Mouse (Mus musculus) embryonic facial prominence, embryonic 15.5 days (tissue): Measurements from ENCODE around the gene Lmna. TPM values are rescaled to one million over a fixed set of nuclear protein-coding genes. Genes with fewer than 3 reads are reported as not detected.

Source experiments
- ATAC-seq: fragments of 200-750 bp; cut with Nextera tagmentation; 2 replicates; pipeline ENCODE4 v1.8.0; 2017; ENCODE audit warnings: low read depth, moderate TSS enrichment; ENCODE audit not compliant: insufficient number of reproducible peaks, low FRiP score, low TSS enrichment
- H3K27ac ChIP-seq: fragments of 300-500 bp; sonication (generic); replicated peaks from 2 replicates; pipeline ENCODE4 v1.5.1; 2015; ENCODE audit warnings: mild to moderate bottlenecking, inconsistent platforms
- H3K27me3 ChIP-seq: fragments of 300-500 bp; sonication (generic); 2 replicates; pipeline ENCODE4 v1.6.1; 2015; ENCODE audit warnings: inconsistent platforms
- H3K36me3 ChIP-seq: fragments of 300-500 bp; sonication (generic); 2 replicates; pipeline ENCODE4 v1.6.1; 2015; ENCODE audit warnings: mild to moderate bottlenecking, inconsistent platforms
- H3K4me1 ChIP-seq: fragments of 300-500 bp; sonication (generic); 2 replicates; pipeline ENCODE4 v1.6.1; 2015; ENCODE audit warnings: inconsistent platforms
- H3K4me2 ChIP-seq: fragments of 300-500 bp; sonication (generic); replicated peaks from 2 replicates; pipeline ENCODE4 v1.6.1; 2015; ENCODE audit warnings: mild to moderate bottlenecking, inconsistent platforms
- H3K4me3 ChIP-seq: fragments of 300-500 bp; sonication (generic); replicated peaks from 2 replicates; pipeline ENCODE4 v1.5.1; 2015; ENCODE audit warnings: mild to moderate bottlenecking, inconsistent platforms
- H3K9ac ChIP-seq: fragments of 300-500 bp; sonication (generic); 2 replicates; pipeline ENCODE4 v1.6.1; 2015; ENCODE audit warnings: inconsistent platforms
- H3K9me3 ChIP-seq: fragments of 300-500 bp; sonication (generic); replicated peaks from 2 replicates; pipeline ENCODE4 v1.6.1; 2016; ENCODE audit warnings: inconsistent platforms
- WGBS: fragments of 180-500 bp; shearing (Covaris S2); methylation state at CpG from one replicate; pipeline ENCODE4 v1.1.7; 2015; 5-methylcytosine and 5-hydroxymethylcytosine counted together
- polyA plus RNA-seq: library from polyadenylated mRNA; unstranded; fragments of >200 nt; fragmentation: Nextera tagmentation; extraction: Ambion mirVana; gene quantifications from 2 replicates; pipeline ENCODE4 v1.2.1, GENCODE M21; 2015

Gene Lmna
- polyA plus RNA-seq, 1 experiment from 2014 or later = 625 TPM

DNA sequence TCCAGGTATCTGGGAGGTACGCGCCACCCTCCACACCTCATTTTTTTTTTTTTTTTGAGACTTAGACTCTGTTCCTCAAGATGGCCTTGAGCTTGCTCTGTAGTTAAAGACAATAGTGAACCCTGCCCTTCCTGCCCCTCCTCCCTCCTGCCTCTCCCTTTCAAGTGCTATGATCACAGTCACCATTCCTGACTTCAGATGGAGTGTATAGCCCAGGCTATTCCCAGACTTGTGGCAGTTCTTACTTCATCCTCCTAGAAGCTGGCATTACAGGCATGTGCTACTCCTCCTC lies 5.3 kb upstream of the Lmna start:
- Histone ChIP-seq H3K27me3 (no peaks in the 10 kb centered on the region), H3K4me1 (peaks cover 69% of the 10 kb centered on the region), H3K27ac (peak overlapping the region; percentile 66), H3K9me3 (no peaks in the 10 kb centered on the region), H3K36me3 (no peaks in the 10 kb centered on the region), H3K4me3 (no peak overlapping the region), H3K4me2 (no peak overlapping the region), H3K9ac (no peak overlapping the region)
- 94% methylated on average over 2 of the region's 2 CpGs for WGBS
- no peak for ATAC-seq

DNA sequence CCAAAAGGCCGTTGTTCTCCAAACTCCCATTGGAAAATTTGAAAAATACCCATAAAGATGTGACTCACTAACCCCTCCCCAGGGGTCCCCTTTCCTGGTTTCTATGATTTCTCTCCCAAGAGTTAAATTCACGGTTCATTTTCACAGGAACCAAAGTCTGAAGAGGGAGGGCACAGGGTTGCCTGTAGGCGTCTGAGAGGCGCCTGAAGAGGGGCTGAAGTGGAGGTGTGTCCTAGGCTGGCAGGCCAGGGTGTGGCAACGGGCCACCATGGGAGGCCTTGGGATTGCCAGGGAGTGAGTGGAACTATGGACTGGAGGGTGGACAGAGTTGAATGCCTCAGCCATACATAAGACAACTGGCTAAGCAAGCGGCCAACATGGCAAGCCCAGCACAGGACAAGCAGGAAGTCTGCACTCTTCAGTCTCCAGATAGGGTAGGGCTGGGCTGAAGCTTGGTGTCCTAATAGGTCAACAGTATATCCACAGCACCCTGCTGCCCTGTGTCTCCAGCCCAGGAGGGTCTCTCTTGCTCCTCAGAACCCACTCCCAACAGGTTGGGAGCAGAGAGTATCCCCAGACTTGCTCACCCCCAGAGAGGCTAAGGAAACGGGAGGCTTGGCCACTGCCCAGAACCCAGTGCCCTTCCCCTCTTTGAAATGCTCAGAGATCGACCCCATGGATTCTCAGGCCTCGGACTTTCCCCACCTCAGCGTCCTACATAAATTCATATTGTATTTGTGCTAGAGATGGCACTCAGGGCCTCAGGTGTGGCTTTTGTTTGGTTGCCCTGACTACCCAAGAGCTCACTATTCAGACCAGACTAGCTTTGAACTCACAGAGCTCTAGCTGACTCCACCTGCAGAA lies 4.7 kb upstream of the Lmna start:
- 62% methylated on average over 10 of the region's 10 CpGs for WGBS
- Histone ChIP-seq H3K27ac (peak overlapping the region; percentile 94), H3K4me1 (peaks cover 75% of the 10 kb centered on the region)

DNA sequence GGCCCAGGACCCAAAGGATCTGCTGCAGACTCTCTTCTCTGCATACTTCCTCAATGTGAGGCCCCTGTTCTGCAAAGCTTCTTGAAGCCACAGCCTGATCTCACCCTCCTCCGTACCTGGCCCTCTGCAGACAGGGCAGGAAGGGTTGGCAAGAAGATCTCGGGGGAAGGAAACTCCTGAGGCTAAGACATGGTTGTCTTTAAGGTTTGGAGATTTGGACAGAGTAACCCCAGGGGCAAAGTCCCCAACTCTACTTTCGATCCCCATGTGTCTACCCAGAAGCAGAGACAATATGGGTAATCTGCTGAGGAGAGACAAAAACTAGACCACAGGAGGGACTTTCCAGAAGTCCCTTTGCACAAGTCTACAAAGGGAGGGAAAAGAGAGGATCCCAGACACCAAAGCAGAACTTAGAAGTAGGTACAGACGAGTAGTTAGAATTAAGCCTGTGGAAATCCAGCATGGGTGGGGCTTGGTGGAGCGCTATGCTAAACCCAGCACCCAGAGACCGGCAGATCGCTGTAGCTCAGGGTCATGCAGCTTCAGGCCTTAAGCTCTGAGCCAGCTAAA lies 3.9 kb upstream of the Lmna start:
- Histone ChIP-seq H3K4me1 (peaks cover 79% of the 10 kb centered on the region), H3K9ac (no peak overlapping the region), H3K27me3 (no peaks in the 10 kb centered on the region), H3K9me3 (no peaks in the 10 kb centered on the region), H3K36me3 (no peaks in the 10 kb centered on the region), H3K27ac (peak overlapping the region; percentile 94), H3K4me2 (peak overlapping the region; percentile 42; the same call in 1 of the 2 replicates), H3K4me3 (no peak overlapping the region)
- 46% methylated on average over 7 of the region's 7 CpGs for WGBS
- ATAC-seq = no peak

More for the DNA sequence above, 4.7 kb upstream of the Lmna start:
- H3K4me3 ChIP-seq = no peak overlapping the region
- no peaks in the 10 kb centered on the region for H3K9me3 ChIP-seq
- H3K27me3 ChIP-seq = no peaks in the 10 kb centered on the region
- ATAC-seq = no peak
- no peaks in the 10 kb centered on the region for H3K36me3 ChIP-seq
- no peak overlapping the region for H3K9ac ChIP-seq
- no peak overlapping the region for H3K4me2 ChIP-seq

DNA sequence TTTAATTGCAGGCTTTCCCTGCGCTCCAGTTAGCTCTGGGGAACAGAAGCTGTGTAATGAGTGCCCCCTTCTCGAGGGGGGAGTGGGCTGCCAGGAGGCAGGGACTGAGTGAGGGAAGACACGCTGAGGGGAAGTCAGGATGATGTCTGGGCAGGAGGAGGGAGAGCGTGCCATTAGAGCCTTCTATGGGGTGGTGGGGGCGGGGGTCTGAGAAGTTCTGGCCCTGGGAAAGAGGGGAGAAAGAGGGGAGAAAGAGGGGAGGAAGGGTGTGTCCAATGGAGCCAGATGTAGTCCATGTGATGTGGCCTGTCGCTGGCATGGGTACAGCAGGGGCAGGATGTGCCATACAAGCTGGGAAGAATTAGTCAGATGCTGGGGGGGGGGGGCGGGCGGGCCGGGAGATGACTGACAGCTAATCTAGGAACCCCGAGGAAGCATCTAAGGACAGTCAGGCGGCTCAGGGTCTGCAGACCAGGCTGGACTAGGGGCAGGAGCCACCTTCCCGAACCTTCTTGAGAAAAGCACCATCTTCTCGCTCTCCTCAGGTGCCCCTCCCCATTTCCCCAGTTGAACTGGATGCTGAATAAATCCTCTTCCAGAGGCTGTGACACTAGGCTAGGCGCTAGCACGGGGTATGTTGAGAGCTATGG lies 3.3 kb upstream of the Lmna start:
- WGBS = 16% methylated on average over 12 of the region's 15 CpGs
- peak overlapping the region; percentile 94 for H3K27ac ChIP-seq
- no peaks in the 10 kb centered on the region for H3K36me3 ChIP-seq
- peak overlapping the region; percentile 42 for H3K4me2 ChIP-seq
- ATAC-seq = peak; percentile 73
- no peaks in the 10 kb centered on the region for H3K9me3 ChIP-seq
- no peaks in the 10 kb centered on the region for H3K27me3 ChIP-seq
- no peak overlapping the region for H3K9ac ChIP-seq
- H3K4me1 ChIP-seq = peaks cover 84% of the 10 kb centered on the region
- H3K4me3 ChIP-seq = no peak overlapping the region

DNA sequence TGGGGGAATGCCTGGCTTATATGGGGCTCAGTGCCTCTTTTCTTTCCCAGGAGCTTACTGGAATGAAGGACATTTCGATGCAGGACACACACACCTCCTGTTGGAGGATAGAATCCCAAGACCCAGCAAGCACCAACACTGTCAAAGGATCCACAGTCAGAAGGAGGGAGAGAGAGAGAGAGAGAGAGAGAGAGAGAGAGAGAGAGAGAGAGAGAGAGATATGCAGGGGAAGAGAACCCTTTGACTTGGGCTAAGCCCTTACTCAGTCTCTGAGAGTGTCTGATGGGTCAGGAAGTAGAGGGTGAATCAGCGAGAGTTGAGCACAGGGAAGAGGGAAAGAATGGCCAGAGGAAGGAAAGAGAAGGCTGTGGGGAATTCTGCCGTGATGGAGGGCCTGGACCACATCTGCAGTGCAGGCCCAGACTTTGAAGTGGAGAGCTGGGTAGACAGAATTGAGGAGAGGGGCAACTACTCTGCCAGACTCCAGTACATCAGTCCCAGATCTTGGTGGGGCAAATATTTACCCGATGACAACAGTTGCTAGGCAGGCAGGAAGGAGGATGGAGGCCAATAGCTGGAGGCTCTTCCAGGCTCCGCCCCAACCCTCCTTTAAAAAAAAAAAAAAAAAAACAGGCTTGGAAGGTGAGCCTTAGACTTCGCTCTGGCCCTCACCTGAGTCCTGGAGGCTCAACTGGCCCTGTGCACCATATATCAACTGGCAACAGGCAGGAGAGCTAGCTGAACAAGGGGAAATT lies 2.6 kb upstream of the Lmna start:
- no peak overlapping the region for H3K9ac ChIP-seq
- no peaks in the 10 kb centered on the region for H3K27me3 ChIP-seq
- no peaks in the 10 kb centered on the region for H3K9me3 ChIP-seq
- H3K4me2 ChIP-seq = peak overlapping the region; percentile 42
- no peaks in the 10 kb centered on the region for H3K36me3 ChIP-seq
- peaks cover 91% of the 10 kb centered on the region for H3K4me1 ChIP-seq
- H3K4me3 ChIP-seq = no peak overlapping the region; the same call in 1 of the 2 replicates
- peak overlapping the region; percentile 94 for H3K27ac ChIP-seq
- no peak for ATAC-seq
- WGBS = 16% methylated on average over 6 of the region's 6 CpGs

DNA sequence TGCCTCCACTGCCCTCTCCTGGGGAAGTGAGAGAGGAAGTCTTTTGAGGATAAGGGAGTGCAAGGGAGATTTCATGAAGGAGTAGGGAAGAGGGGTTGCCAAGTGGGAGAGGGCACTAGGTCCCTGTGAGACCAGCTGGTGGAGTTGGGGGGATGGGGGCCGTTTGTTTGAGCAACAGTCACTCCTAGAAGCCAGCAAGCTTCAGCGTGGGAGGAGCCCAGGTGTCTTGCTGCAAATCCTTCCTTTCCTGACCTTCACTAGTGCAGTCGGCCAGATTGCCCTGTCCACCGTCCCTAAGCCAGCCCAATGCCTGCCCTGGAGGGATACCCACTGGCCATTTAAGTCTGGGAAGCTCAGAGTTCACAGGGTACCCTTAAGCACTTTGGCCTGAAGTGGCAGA lies 1.8 kb upstream of the Lmna start:
- Histone ChIP-seq H3K36me3 (no peaks in the 10 kb centered on the region), H3K27me3 (no peaks in the 10 kb centered on the region), H3K4me3 (no peak overlapping the region), H3K27ac (peak overlapping the region; percentile 94), H3K9me3 (no peaks in the 10 kb centered on the region), H3K9ac (no peak overlapping the region), H3K4me2 (no peak overlapping the region), H3K4me1 (peaks cover 92% of the 10 kb centered on the region)
- ATAC-seq = no peak
- 37% methylated on average over 4 of the region's 4 CpGs for WGBS

DNA sequence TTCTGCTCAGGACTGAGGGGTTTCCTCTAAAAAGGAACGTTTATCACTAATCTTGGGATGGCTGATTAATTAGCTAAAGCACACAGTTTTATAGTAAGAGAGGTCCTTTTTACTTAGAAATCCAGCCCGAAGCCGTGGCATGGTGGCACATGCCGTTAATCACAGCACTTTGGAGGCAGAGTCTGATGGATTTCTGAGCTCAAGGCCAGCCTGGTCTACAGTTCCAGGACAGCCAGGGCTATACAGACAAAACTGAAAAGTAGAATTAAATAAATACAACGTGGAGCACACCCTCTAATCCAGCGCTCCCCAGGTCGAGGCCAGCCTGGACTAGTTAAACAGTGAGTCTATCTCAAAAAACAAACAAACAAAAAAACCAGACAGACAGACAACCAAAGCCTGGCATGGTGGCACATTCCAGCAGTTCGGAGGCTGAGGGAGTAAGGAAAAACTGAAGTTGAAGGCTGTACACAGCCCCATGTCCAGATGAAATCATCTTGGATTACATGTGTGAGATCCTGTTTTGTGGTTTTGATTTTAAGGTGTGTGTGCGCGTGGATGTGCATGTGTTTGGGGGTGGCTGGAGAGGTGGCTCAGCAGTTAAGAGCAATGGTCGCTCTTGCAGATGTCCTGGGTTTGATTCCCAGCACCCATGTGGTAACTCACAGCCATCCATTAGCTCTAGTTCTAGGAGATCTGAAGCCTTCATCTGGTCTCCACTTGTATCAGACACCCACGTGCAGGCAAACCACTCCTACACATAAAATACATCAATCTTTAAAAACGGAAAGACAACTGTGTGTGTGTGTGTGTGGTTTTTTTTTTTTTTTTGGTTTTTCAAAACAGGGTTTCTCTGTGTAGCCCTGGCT lies 899 bp upstream of the Lmna start:
- Histone ChIP-seq H3K36me3 (no peaks in the 10 kb centered on the region), H3K4me1 (peaks cover 94% of the 10 kb centered on the region), H3K9me3 (no peaks in the 10 kb centered on the region), H3K27me3 (no peaks in the 10 kb centered on the region), H3K9ac (no peak overlapping the region), H3K4me3 (peak overlapping the region; percentile 38), H3K4me2 (peak overlapping the region; percentile 55), H3K27ac (peak overlapping the region; percentile 96)
- 41% methylated on average over 13 of the region's 13 CpGs for whole genome bisulfite sequencing
- ATAC-seq = no peak

DNA sequence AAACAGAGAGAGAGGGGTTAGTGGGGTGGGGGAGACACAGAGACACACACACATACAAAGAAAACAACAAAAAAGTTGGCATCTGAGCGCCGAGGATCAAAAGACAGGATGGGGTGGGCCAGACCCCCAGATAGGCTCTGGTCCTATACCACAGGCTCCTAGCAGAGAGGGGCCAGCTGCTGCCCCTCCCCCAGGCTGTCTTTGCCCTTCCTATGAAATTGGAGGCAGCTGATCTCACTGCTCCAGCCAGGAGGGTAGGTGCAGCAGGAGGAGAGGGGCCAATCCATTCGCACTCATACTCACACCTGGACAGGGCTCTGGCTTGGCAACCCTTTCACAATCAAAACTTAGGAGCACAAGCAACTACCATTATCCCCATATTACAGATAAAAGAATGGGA lies 506 bp downstream of the Lmna start:
- ATAC-seq = no peak
- H3K27ac ChIP-seq = peak overlapping the region; percentile 96
- peaks cover 93% of the 10 kb centered on the region for H3K4me1 ChIP-seq
- H3K4me2 ChIP-seq = peak overlapping the region; percentile 55
- peak overlapping the region; percentile 38 for H3K4me3 ChIP-seq
- H3K9me3 ChIP-seq = no peaks in the 10 kb centered on the region
- H3K27me3 ChIP-seq = no peaks in the 10 kb centered on the region
- H3K36me3 ChIP-seq = no peaks in the 10 kb centered on the region
- WGBS = 50% methylated on average over 3 of the region's 3 CpGs
- 0 out of 2 replicates have a peak overlapping the region, but pooled peaks have one; percentile 12 for H3K9ac ChIP-seq

DNA sequence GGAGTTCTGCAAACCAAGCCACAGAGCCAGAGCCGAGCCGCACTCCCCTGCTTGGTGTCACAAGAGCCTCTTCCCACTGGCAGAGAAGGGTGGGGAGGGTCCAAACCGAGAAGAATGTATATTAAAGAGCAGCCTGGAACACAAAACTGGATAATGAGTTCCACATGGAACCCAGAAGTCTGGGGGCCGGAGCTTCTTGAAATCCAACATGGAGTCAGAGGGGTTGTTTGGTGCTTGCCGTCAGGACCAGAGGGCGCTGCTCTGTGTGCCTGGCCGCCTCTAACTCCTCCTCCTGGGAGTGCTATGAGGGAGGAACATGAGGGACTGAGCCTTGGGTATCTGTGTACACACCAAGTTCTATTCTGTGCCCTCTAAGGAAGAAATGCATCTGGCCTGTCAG lies 4.0 kb downstream of the Lmna start:
- ATAC-seq = peak; percentile 30
- Histone ChIP-seq H3K4me3 (no peak overlapping the region), H3K36me3 (no peaks in the 10 kb centered on the region), H3K27ac (peak overlapping the region; percentile 97), H3K9ac (no peak overlapping the region), H3K9me3 (no peaks in the 10 kb centered on the region), H3K4me2 (peak overlapping the region; percentile 27), H3K27me3 (no peaks in the 10 kb centered on the region), H3K4me1 (peaks cover 76% of the 10 kb centered on the region)
- 15% methylated on average over 7 of the region's 7 CpGs for WGBS

DNA sequence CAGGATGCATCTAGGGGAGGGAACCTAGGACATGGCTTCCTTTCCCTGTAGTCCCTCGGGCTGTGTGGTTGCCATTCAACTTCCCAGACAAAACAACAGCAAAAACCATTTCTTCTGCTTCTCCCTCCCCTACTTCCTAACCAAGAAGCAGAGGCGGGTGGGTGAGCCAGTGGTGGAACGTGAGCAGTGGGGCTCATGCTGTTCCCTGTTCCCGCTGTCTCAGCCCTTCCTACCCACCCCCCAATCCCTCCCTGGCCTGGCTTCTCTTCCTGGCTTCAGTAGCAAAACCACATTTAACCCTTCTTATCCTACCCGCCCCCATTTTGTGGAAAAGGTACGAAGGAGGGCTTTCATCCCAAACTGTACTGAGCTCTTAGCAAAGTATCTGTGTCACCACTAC lies 4.7 kb downstream of the Lmna start:
- no peaks in the 10 kb centered on the region for H3K9me3 ChIP-seq
- peak overlapping the region; percentile 27 for H3K4me2 ChIP-seq
- no peaks in the 10 kb centered on the region for H3K36me3 ChIP-seq
- peak overlapping the region; percentile 97 for H3K27ac ChIP-seq
- H3K4me1 ChIP-seq = peaks cover 76% of the 10 kb centered on the region
- no peaks in the 10 kb centered on the region for H3K27me3 ChIP-seq
- peak; percentile 32 for ATAC-seq
- no peak overlapping the region for H3K9ac ChIP-seq
- peak overlapping the region; percentile 1; the same call in 1 of the 2 replicates for H3K4me3 ChIP-seq
- WGBS = 24% methylated on average over 6 of the region's 6 CpGs
